Mouse (Mus musculus): ENCODE data around the gene Lins1. TPM values are rescaled to one million over a fixed set of nuclear protein-coding genes. Genes with fewer than 3 reads are reported as not detected.

The Lins1 gene
- polyA plus RNA-seq, 2 experiments, result 20.2 to 22.6 TPM

GRCm38 (mm10) chr7:66753816-66754215, 64.1 kb downstream of the Lins1 start:
- 0 out of 2 replicates have a peak, but pooled peaks cover 5% of the 10 kb centered on the region for H3K4me1 ChIP-seq (ENCODE audit: control insufficient read depth, insufficient read depth, low read length)
- no peak overlapping the region for H3K4me3 ChIP-seq (replicated peaks; ENCODE audit: low read length)
- H3K9me3 ChIP-seq (ENCODE audit: control insufficient read depth, low read length), result no peaks in the 10 kb centered on the region
- no peak overlapping the region for H3K4me2 ChIP-seq (replicated peaks; ENCODE audit: low read depth, low read length, severe bottlenecking)
- 68% methylated on average over 8 of the region's 8 CpGs for WGBS
- H3K36me3 ChIP-seq (ENCODE audit: control insufficient read depth, insufficient read depth, low read length), result no peaks in the 10 kb centered on the region
- TF ChIP-seq POLR2A (IDR thresholded peaks at IDR 0.05; ENCODE audit: borderline replicate concordance, extremely low read depth, insufficient read depth, insufficient read length), result no peak
- ATAC-seq (ENCODE audit: low FRiP score, low read depth), result no peak
- no peak overlapping the region for H3K27ac ChIP-seq (replicated peaks; ENCODE audit: low read depth, low read length)
- no peaks in the 10 kb centered on the region for H3K27me3 ChIP-seq (ENCODE audit: control insufficient read depth, insufficient read depth, low read length)
- no peak overlapping the region for H3K9ac ChIP-seq (ENCODE audit: low read depth, low read length, severe bottlenecking)
- no peak for DNase-seq (ENCODE audit: low spot score)

- Histone ChIP-seq H3K4me2 (replicated peaks; ENCODE audit: low read depth, low read length, severe bottlenecking) (no peak overlapping the region), H3K27me3 (ENCODE audit: control insufficient read depth, insufficient read depth, low read length) (no peaks in the 10 kb centered on the region), H3K4me3 (replicated peaks; ENCODE audit: low read length) (no peak overlapping the region), H3K4me1 (ENCODE audit: control insufficient read depth, insufficient read depth, low read length) (0 out of 2 replicates have a peak, but pooled peaks cover 2% of the 10 kb centered on the region), H3K36me3 (ENCODE audit: control insufficient read depth, insufficient read depth, low read length) (no peaks in the 10 kb centered on the region), H3K9me3 (ENCODE audit: control insufficient read depth, low read length) (no peaks in the 10 kb centered on the region), H3K27ac (replicated peaks; ENCODE audit: low read depth, low read length) (no peak overlapping the region), H3K9ac (ENCODE audit: low read depth, low read length, severe bottlenecking) (no peak overlapping the region)
- ATAC-seq (ENCODE audit: low FRiP score, low read depth) (no peak), DNase-seq (ENCODE audit: low spot score) (no peak)
- WGBS, result 81% methylated on average over 7 of the region's 7 CpGs
- no peak for TF ChIP-seq POLR2A (IDR thresholded peaks at IDR 0.05; ENCODE audit: borderline replicate concordance, extremely low read depth, insufficient read depth, insufficient read length)
These were observed 65.9 kb downstream of the Lins1 start for GRCm38 (mm10) chr7:66755611-66756010.

Other genes starting within 250 kb of the Lins1 start
- 8.7 and 8.8 TPM in 2 replicates for gene Asb7, start 293 bp upstream of the Lins1 start, polyA plus RNA-seq (2012; rRNA removed)
- 13.5 and 14.8 TPM in 2 replicates for gene Asb7, start 293 bp upstream of the Lins1 start, polyA plus RNA-seq (2014; fragmentation: Nextera tagmentation; extraction: Ambion mirVana)
- gene Cers3, start 53.6 kb downstream of the Lins1 start, polyA plus RNA-seq (2012; rRNA removed), result 4.4 TPM in 2 replicates
- gene Cers3, start 53.6 kb downstream of the Lins1 start, polyA plus RNA-seq (2014; fragmentation: Nextera tagmentation; extraction: Ambion mirVana), result 11.9 and 12.0 TPM in 2 replicates
- 19.5 and 22.3 TPM in 2 replicates for gene Adamts17, start 149.8 kb downstream of the Lins1 start, polyA plus RNA-seq (2012; rRNA removed)
- gene Adamts17, start 149.8 kb downstream of the Lins1 start, polyA plus RNA-seq (2014; fragmentation: Nextera tagmentation; extraction: Ambion mirVana), result 16.0 and 18.1 TPM in 2 replicates

Measured in limb, embryonic 14.5 days (tissue).